Mouse (Mus musculus) cerebellum, adult 11-12 months (tissue): ENCODE data around the gene Klf16.

Experiments used
- DNase-seq: peaks from one replicate; pipeline ENCODE4 v3.0.0; 2022

Gene Klf16

DNA sequence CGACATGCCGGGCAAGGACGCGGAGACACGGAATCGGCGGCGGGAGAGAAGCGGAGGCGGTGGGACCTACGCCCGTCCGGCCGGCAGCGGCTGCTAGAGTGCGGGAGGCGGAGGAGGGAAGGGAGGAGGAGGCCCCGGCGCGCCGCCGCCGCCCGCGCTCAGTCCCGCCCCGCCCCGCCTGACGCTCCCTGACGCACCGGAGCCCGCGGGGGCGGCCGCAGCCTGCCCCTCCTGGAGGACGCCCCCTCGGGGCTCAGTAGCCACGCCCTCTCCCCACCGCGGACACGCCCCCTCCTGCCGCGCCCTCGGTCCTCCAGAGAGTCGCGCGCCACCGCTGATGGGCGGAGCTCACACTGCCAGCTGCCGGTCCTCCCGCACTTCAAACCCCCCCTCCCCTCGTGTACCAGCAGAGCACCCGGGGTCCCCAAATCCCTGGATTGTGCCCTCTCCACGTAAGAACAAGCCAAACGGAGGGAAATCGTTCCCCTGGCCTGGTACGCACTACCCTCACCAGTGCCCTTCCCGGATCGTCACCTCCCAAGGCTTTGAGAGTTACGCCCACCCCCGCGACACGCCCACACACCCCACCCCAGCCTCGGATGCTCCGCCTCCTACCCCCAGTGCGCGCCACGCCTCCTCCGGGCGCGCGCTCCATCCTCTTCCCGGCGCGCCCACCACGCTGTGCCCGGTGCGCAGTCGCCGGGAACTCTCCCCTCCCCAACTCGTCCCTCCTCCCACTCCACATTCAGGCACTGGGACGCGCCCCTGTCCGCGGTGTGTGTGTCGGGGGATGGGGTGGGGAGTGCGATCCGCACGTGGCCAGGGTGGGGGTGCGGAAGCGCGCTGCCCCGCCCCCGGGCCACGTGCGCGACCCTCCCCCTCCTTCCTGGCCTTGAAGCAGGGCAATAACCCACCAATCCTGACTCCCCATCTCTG is at the start of gene Klf16:
TSS of gene Klf16 (minus strand) at position 127 of the 936 bp plus-strand sequence.
- peak; percentile 92 for DNase-seq

DNA sequence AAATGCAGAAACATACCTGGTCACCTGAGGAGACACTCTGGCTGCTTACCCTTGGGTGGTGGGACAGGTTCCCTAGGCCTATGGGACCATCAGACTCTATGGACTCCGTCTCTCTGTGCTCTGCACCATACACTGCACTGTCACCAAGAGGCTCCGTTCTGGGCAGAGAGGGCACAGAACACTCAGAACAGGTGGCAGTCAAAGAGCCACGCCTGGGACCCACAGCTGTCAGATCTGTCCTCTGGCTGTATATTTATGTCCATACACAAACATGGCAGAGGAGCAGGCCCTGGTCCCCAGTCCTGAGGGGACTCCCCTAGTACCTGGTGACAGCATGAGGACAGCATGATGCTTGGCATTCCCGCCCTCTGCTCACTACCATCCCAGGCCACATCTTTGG is 48.6 kb upstream of the Klf16 start:
- no peak for DNase-seq

DNA sequence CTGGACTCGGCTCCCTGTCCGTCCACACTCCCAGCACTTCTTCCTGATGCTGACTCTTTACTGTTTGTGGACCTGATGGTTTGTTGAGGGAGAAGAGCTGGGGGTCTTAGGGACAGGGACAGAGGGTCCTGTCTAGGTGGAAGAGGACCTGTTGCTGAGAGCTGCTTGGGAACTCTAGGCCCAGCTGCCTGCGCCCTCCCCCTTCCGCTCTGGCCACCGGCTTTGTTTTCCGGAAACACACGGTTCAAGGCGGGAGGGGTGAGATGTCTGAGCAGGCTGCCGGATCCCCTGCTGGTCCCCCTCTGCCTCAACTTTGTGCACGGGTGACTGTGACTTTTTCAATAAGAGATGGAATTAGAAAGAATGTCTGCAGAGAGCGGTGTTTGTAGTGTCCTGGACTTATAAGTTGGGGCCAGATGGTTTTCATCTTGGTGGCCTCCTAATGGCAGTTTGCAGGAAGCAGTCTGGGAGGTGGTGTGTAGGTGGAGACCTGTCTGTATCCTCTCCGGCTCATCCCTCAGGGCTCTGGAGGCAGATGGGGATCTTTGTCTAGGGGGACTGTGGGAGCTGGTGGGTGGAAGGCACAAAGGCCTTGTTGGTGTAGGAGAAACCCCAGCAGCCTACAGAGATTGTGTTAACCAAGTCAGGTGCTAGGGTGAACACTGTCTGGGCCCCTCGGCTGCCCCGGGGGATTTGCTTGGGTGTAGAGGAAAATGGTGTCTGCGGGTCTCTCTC is 46.5 kb upstream of the Klf16 start:
- peak; percentile 80 for DNase-seq

DNA sequence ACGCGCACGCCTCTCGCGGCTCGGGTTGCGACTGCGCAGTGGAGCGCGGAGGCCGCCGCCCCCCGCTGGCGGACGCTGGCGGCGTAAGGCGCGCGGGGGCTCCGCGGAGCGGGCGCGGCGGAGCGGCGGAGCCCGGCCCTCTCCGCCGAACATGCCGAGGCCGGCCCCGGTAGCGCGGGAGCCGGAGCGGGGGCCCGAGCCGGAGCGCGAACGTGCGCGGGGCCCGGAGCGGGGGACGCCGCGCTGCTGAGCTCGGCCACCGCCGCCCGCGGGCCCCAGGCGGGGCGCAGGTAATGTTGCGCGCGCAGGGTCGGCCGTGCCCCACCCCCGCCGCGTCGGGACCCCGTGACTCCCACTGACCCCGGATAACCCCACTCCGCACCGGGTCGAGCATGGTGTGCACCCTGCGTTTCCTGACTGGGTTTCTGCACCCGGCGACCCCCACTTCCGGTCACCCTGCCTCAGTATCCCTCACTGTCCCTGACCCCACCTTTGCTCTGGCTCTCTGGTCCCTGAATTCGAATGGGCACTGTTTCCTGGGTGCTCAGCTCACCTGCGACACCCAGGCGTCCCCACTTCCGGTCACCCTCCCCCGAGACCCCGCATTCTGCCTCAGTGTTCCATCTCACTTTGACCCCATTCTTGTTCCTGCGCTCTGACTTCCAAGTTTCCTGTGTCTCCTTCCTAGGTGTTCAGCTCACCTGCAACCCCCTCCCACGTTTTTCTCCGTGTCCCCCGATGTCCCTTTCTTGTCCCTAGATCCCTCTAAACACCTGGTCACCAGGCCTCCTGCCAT is 45.7 kb upstream of the Klf16 start, which contains the start of gene Csnk1g2:
TSS of gene Csnk1g2 (plus strand) at position 178 of the 796 bp plus-strand sequence.
- peak; percentile 87 for DNase-seq

GRCm38 (mm10) chr10:80621940-80622660 is 45.0 kb upstream of the Klf16 start:
- DNase-seq: peak; percentile 100

- no peak for DNase-seq
Measured at GRCm38 (mm10) chr10:80621690-80621939, 44.5 kb upstream of the Klf16 start.

DNA sequence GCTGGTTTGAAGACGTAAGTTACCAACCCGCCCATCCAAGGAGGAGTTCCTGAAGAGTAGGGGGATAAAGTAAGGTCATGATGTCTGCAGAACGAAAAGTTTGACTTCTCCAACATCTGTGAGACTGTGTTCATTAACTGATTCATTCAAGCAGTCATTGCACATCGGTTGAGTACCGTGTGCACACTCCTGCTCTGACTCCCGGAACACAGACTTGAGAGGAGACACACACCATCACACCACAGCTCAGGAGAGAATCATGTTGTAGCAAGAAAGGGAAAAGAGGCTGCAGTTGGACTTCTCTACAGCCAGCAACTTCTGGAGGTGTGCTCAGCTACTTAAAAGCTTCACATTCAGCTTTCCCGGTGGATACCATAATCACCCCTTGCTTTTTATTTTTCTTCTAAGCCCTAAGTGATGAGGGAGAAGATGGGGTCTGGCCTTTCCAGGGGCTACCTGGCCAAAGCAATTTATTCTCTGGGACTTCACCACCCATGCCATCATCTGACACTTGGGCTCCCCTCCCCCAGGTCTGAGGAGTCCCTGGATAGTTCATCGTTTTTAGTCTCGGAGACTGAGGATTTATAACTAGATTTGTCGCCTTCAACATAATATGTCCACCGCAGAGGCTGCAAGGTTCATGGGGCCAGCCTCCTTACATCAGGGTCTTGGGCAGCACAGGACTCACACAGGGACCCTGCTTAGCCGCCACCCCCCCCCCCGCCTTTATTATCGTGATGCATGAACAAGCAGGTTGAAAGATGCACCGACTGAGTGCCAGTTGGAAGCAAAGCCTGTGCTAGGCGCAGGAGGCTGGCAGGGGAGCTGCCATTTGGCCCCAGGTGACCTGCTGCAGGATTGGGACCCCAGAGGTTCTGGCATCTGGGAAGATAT is 43.9 kb upstream of the Klf16 start:
- DNase-seq: peak; percentile 82

- no peak for DNase-seq
Measured at GRCm38 (mm10) chr10:80620365-80620764, 43.2 kb upstream of the Klf16 start.

DNA sequence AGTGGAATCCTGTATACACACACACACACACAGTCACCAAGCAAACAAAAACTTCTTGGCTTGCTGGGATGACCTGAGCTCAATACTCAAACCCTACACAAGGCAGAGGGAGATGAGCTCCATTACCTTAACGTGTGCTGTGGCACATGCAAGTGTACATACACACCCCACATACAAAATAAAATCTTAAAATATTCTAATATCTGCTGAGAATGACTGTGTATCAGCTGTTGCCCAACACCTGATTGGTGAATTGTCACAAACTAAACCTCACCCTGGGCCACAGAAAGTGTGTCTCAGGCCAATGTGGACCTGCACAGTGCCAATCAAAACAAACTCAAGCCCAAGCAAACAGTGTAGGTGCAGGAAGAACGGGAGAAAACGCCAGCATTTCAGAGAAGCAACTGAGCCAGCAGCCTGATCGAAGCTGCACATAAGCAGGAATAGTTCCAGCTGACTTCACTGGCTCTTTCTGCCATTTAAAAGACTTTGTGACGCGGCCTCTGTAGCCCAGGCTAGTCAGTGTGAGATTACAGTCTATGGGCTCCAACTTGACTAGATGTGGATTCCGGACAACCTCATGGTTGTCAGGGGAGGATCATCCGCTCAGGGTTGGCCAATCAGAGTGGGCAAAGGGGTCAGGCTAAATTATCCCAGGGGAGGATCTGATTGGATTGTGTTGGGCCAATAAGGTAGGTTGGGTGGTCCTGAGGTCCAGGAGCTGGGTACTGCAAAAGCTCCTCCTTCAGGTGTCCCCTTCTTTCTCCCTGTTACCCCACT is 42.5 kb upstream of the Klf16 start:
- DNase-seq: no peak

DNA sequence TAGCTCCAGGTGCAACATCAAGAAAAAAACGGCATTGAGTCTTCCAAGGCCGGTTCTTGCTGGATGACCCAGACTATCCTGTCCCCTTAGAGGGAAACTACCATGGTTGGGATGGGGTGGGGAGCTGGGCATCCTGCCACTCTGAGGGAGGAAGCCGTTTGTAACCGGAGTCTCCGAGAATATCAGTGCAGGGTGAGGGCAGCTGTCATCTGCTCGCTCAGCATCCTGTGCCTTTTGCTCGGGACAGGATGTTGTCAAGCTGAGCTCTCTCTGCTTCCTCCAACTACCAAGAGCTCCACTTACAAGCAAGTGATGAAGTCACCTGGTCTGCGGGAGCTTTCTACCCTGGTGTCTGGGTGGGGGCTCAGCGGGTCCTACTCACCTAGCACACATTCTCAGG is 41.1 kb upstream of the Klf16 start:
- peak; percentile 57 for DNase-seq

GRCm38 (mm10) chr10:80614351-80614750 is 37.2 kb upstream of the Klf16 start:
- no peak for DNase-seq

- DNase-seq: no peak
Measured at GRCm38 (mm10) chr10:80613821-80614220, 36.7 kb upstream of the Klf16 start.

DNA sequence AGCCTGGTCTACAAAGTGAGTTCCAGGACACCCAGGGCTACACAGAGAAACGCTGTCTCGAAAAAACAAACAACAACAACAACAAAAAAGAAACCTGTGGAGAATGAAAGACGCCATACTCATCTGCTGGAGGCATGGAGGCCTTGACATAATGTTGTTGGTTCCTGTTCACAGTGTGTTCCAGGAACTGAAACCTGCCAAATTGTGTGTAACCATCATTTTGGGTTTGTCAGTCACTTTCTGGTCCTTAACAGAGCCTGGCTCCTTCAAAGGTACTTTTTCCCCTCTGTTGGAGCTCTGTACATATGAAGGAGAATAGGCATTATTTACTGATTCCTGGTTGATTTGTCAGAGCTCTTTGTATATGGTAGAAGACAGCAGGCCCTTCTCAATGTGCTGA is 34.8 kb upstream of the Klf16 start:
- no peak for DNase-seq

DNA sequence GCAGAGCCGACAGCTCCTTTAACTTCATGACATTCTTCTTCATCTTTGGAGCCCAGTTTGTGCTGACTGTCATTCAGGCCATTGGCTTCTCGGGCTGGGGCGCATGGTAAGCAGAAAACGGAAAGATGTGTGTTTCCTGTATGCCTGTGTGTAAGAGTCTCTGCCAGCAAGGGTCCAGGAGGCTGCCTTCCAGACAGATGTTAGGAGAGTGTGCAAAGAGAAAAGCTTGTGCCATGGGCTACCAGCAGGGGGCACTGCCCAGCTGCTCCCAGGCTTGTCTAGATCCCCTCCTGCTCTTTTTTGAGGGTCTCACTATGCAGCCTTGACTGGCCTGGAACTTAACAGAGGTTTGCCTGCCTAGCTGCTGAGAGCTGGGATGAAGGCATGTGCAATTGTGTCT is 33.9 kb upstream of the Klf16 start:
- DNase-seq: peak; percentile 57

DNA sequence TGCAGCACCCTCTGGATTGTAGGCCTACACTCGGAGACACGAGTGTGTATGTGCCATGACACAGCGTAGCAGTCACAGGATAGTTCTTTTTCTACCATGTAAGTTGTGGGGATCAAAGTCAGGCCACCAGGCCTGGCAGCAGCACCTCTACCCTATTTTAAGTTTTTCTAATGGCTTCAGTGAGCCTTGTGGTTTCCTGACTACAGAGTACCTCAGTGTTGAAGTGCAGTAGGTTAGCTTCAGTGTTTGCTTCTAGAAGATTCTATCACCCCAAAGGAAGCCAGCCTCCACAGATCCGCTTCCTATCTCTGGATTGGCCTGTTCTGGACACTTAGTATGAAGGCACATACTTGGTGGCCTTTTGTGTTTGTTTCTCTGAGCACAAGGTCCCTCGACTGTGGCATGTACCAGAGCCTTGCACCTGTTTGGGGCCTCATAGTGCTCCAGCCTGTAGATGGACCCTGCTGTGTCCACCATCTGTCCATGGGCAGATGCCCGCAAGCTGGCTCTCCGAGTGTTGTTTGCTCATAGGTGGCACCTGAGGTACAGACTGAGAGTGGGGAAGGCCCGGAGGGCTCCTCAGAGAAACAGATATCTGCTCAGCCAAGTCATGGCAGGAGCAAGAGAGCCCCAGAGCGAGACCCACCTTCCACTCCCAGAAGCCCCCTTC is 33.1 kb upstream of the Klf16 start:
- DNase-seq: peak; percentile 94

DNA sequence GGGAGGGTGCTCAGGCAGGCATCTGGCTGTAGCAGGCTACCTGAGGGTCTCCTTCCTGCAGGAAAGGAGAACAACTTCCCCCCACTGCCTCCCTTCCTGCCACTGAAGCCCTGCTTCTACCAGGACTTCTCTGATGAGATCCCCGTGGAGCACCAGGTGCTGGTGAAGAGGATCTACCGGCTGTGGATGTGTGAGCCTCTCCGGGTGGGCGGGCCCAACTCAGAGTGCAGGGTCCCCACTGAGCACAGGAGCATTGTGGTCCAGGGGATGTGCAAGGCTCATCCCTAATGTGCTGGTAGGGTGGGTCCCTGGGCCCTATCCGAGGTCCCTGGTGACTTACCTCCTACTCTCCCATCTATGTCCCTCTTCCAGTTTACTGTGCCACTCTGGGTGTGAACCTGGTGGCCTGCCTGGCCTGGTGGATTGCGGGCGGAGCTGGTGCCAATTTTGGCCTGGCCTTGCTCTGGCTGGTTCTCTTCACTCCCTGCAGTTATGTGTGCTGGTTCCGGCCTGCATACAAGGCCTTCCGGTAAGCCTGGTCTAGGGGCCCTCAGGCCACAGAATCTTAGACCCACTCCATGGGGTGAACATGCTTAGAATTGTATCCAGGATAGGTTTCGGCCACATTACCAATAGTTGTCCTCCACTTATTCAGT is 32.3 kb upstream of the Klf16 start:
- DNase-seq: peak; percentile 55

DNA sequence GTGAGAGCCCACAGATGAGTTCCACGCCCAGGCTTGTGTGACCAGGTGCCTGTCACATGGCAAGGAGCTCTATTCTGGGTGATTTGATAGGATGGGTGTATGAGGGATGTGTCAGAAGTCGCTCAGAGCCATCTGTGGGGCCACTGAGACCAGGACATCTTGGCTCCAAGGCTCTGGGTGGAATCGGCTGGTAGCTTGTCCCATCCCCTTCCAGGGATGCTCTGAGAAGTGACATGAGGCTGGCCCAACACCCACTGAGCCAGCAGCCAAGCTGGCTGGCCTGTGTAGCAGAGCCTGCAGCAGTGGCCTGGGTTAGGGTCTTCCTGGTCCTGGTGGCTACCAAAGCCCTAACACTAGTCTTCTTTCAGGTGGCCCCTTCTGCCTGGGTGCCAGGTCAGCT is 31.3 kb upstream of the Klf16 start:
- peak; percentile 40 for DNase-seq

GRCm38 (mm10) chr10:80606737-80607350 is 29.7 kb upstream of the Klf16 start:
- DNase-seq: peak; percentile 71

- no peak for DNase-seq
Measured at GRCm38 (mm10) chr10:80606306-80606705, 29.2 kb upstream of the Klf16 start.
